Mouse (Mus musculus): ENCODE data around the gene Trmt2a.

Trmt2a gene

DNA sequence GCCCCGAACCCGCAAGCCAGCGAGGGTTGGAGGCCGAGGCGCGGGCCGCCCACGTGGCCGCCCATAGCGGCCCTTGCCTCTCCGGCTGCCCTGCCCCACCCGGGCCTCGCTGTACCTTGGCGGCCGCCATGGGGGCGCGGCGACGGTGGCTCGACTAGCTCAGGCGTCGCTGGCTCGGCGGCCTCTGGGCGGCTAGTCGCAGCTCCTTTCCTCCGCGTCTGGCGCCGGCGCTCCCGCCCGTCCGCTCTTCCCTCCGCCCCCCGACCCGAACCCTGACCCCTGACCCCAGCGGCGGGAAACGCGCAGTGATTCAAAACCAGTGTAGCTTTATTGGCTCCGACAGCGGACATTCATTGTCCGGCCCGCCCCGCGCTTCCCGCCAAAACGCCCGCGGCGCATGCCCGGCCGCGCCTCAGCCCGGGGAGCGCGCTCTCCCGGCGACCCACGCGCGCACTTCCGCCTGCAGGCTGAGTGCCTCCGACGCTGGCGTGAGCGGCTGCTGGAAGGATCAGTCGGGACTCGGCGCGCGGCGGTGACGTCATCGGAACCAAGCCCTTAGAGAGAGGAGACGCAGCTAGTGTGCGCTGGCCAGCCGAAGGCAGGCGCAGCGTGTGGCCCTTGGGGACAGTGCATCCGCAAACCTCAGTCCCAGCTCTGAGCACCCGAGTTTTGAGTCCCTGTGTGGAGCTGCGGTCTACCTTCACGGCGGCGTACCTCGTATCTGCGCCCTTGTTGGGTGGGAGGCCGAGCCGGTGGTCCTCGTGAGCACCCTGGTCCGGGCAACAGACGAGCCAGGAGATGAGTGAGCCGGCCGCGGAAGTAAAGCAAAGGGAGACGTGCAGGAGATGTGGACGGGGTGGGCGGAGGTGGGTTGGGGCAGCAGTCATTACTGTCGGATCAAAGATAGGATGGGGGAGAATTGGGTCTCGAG is at the start of gene Trmt2a, which contains the start of gene Ranbp1:
Gene Trmt2a, plus strand, starts transcription at position 247 of the 931 bp plus-strand sequence.
Gene Ranbp1, minus strand, starts transcription at position 300 of the 931 bp plus-strand sequence.
- peak; percentile 99 for DNase-seq (ENCODE audit: low spot score)

DNA sequence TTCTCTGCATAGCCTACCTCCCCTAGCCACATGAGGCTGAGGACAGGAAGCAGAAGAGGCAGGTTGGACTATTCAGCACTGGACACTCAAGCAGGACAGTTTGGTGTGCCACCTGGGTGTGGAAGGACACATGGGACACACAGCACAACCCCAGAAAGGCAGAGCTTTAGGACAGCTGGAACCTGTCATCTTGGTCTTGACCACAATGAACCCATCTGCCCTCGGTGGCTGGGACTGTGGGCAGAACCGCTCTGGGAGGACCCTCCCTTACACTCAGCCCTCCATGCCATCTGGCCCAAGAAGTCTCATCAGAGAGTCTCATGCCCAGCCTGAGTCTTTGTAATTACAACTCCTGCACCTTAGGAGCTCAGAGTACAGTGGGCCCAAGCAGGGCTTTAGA is 48.4 kb upstream of the Trmt2a start:
- DNase-seq (ENCODE audit: low spot score), result no peak

DNA sequence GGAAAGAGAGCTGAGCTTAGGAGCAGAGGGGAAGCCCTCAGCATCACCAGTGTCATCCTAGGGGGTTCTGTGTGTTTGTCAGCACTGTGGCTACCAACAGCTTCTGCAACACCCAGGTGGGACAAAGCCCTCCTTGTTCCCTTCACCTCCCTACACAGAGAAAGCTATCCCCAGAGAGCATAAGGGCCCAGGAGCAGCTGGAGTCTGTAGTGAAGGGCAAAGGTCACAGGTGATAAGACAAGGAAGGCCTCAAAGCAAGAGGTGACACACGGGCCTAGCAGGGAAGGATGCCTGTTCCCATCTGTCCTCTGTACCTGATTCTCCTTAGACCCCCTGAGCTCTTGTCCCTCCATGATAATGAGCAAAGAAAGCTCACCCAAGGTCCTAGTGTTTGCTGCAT is 46.9 kb upstream of the Trmt2a start:
- no peak for DNase-seq (ENCODE audit: low spot score)

DNA sequence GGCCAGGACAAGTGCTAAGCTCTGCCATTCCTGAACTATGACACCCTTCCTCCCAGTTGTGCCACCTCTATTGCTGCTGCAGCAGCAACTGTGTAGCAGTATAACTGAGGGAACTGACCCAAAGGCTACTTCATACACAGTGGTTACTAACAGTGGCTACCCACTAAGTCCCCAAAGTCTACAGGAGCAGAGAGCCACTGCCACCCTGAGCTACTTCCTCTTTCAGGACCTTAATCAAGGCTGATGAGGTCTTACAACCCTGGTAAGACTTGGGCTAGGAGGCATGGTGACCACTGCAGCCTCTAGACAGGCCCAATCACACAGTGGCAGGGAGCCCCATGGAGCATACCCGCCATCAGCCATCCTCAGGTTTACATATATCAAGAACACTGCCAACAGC is 46.4 kb upstream of the Trmt2a start:
- DNase-seq (ENCODE audit: low spot score), result no peak

DNA sequence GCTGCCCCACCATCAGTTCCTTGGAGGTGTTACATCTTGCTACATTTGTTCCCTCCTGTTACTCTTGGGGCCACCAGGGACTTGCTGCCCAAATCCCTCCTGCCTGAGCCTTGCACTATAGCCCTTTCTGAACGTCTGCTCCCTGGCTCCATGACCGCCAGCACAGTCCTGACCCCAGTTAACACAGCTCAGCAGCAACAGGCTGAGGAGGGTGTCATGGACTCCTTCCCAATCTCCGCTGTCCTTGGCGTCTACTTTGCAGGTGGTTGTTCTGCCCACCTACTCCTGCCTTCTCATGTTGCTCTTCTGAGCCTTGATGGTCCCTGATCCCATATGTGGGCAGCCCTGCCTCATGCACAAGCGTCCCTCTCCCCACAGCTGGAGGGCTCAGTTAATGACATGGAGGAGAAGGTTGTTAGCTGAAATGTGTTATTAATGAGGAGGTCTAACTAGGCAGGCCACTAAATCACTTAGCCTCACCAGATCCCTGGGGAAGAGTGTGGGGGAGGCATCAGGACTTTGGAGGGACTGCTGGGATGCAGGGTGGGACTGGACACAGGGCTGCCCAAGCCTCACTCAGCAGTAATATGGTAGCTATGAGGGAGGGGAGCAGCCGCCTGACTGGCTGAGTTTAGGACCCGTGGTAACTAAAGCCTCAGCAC is 44.9 kb upstream of the Trmt2a start:
- DNase-seq (ENCODE audit: low spot score), result no peak

DNA sequence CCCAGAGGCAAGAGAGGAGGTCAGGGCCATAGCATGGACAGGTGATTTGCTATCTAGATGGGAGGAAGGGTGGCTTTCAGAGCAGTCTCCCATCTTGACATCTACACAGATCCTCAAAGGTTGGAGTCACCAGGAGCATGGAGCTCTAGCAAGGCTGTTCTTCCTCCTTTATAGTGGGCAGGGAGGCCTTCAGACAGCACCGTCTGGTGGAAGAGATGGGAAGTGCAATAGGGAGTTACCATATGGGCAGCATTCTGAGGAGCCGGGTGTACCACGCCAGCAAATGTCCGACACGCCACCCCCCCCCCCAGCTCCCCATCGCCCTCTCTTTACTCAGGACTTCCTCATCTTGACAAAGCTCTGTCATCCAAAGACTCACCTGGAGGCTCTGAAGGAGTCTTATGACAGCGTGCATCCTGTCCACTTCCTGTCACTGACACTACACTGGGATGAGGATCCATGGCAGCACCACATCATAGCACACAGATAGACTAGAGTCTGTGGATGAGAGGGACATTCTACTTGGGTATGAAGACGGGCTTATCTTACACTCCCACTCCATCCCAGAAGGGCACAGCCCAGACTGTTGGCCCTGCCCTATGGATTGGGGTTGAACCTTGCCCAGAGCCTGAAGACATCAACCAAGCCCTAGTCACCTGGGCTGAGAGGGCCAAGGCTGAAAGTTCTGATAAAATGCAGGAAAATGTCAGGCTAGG is 37.6 kb upstream of the Trmt2a start:
- DNase-seq (ENCODE audit: low spot score), result no peak

DNA sequence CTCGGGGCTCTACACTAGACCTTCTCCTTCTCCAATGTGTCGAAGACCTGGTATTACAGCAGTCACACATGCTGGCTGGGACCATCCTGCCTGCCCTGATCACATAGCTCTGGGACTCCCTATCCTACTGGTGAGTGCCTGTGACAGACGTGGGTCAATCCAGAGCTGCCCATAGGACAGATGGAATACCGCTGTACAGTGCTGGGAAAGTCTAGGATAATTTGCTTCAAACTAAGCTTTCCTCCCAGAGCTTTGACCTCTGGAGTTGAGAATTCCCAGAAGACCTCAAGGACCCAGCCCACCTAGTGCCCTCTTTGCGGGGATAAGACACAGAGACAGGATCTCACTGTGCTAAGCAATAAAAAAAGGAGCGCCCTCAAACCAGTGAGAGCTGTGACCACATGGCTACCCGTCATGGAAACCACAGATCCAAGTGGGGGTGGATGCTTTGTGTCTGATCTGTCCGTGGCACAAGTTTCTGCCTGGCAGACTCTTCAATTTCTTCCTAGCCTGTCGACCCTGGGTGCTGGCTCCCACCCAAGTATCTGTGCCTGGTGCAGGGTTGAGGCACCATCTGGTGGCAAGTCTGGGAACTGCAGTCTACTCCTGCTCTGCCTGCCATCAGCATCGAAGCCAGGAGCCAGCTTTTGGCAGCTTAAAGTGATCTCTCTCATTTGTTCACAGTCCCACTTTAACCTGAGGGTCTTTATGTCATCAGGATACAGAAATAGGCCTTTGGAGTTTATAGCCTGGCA is 36.9 kb upstream of the Trmt2a start:
- DNase-seq (ENCODE audit: low spot score), result peak; percentile 86

DNA sequence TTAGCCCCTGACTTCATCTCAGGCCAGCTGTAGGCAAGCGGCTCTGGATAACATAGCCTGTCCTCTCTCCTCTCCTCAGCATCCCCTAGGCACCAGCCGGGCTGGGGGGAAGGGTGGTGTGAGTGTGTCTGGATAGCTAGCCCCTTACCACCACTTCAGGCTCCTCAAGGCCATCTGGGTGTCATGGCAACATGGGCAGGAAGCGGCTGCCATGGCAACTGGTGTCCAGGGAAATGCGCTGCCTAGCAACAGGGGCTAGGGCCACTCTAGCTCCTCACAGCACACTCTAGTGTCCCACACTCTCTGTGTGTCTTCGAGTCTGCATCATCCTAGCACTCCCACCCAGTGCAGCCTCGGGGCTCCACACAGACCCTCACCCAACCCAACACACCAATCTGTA is 34.8 kb upstream of the Trmt2a start:
- no peak for DNase-seq (ENCODE audit: low spot score)

DNA sequence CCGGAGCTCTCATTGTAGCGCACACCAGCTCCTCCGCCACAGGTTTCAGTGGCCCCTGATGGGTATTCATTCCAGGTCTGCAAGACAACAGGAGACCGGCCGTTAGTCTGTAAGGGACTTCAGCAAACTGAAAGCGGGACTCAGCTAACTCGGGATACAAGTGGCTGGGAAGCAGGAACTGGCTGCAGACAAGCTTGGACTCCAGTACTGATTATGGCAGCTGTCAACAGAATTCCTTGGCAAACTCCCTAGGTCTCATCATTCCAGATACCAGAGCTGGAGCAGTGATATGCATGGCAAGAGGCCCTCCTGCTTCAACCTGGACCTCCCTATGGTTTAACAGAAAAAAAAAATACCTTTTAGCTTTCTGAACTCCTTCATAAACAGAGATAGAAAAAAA is 33.6 kb upstream of the Trmt2a start:
- DNase-seq (ENCODE audit: low spot score), result no peak

DNA sequence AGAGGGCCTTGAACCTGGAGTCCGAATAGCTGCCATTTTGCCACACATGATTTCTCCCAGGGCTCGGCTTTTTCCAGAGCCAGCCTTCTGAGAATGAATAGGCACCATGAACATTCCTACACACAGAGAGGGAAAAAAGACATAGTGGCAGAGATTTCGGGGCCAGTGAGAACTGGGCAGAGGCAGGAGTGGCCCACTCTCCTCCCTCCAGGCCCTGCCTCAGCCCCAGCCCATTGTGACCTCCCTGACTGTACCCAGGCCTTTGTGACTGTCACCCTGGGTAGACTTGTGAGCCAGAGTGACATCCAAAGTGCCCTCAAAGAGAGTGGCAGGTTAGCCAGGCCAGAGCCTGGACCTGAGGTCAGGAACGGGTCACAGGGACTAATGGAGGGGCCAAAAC is 30.9 kb upstream of the Trmt2a start, which contains the start of gene Ccdc188:
Gene Ccdc188, plus strand, starts transcription at position 301 of the 400 bp plus-strand sequence.
- DNase-seq (ENCODE audit: low spot score), result no peak

DNA sequence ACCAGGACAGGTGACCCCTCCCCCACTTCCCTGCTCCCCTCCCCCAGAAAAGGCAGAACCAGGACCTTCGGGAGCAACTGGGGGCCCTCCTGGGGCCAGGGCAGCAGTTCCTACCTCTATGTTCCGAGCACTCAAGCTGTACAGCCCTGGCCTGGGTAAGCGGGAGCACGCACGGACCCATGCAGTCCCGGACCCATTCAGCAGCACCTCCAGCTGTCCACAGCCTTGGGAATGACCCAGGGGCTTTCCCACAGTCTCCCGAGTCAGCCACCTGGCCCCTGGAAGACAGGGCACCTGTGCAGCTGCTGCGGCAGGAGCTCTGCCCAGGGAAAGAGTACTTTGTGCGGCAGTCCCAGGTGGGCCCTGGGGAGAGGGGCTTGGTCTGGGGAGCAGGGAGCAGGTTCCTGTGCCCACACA is 29.9 kb upstream of the Trmt2a start:
- no peak for DNase-seq (ENCODE audit: low spot score)

DNA sequence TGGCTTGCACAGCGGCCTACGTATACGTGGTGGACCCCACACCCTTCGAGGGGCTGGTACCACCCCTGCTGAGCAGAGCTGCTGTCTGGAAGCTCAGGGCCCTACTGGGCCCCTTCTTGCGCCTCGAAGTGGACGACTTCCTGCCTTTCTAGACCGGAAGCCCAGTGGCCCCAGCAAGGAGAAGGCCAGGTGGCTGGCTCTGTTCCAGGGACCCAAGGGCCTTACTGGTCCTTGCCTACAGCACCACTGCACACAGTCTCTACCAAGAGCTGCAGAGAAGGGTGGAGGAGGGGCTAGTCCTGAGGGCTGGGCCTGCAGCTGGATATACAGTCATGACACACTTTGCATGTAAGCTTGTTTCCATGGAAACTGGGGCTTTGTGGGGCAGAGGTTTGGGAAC is 28.5 kb upstream of the Trmt2a start:
- DNase-seq (ENCODE audit: low spot score), result peak; percentile 43

DNA sequence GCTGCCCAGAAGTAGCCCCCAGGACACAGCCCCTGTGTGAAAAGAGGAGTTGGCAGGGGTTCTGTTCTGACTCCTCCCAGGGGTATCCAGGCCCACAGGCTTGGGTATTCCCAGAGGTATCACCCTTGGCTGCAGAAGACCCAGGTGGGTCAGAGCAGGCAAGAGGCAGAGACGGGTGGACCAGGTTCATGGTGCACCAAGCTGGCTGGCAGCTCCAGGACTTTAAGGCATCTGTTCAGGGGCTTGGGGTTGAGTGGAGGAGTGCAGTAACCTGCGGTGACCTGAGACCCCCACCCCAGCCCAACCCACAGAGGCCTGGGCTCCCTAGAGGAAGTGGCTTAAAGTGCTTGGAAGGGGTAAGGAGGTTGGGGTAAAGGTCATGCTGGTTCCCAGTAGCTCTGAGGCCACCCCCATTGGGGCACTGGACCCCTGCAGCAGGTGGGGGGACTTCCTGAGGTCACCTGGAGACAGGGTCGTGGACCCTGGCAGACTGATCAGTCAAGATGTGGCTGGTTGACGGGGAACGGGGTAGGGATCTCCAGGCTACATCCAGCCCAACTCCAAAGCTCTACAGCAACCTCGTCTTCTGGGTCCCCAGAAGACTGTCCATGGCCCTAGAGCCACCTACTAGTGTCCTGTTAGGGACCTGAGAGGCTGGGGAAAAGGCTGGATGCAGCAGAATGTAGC is 27.5 kb upstream of the Trmt2a start:
- no peak for DNase-seq (ENCODE audit: low spot score)

DNA sequence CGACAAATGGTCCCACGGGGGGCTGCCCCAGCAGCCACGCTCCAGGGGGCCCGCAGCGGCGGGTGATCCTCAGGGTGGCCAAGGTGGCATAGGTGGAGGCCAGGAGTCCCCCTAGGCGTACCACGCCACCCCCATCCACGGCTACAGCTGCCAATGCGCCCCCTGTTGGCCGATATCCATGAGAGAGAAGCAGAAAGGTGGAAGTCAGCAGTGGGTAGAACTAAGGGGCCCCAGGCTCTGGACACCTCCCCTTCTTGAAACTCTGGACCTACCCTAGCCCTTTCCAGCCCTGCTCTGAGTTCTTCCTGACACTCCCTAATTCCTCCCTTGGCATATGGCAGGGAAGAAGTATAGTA is 27.0 kb upstream of the Trmt2a start:
- no peak for DNase-seq (ENCODE audit: low spot score)

DNA sequence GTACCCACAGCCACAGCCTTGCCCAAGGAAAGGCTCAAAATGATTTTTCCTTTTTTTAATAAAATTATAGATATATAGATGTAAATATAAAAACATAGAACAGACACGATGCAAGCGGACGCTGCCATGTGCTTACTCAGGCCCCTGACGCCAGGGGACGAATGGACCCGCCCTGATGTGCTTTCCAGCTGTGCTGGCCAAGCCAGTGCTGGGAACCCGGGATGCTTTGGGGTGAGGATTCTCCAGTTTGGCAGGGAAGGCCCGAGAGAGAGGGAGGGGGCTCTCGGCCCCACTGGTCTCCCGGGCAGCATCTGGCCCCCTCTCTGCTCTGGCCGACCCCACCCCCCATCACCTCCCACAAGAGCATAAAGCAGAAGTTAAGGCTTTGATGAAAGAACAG is 26.3 kb upstream of the Trmt2a start:
- DNase-seq (ENCODE audit: low spot score), result no peak

DNA sequence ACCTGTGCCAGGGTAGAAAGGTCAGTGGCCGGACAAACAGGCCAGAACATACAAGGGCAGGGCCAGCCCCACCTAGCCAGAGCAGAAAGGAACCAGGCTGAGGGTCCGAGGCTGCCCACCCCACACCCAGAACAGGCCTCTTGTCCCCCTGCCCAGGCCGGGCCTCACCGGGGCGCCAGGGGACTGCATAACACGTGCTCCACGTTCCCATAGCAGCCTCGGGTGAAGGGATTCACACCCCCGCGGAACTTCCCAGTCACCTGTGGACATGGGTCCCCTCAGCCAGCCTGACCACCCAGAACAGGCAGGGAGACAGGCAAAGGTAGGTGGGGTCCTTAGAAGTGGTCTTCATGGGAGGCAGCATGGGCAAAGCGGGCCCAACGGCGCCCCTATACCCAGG is 21.3 kb upstream of the Trmt2a start:
- DNase-seq (ENCODE audit: low spot score), result no peak

DNA sequence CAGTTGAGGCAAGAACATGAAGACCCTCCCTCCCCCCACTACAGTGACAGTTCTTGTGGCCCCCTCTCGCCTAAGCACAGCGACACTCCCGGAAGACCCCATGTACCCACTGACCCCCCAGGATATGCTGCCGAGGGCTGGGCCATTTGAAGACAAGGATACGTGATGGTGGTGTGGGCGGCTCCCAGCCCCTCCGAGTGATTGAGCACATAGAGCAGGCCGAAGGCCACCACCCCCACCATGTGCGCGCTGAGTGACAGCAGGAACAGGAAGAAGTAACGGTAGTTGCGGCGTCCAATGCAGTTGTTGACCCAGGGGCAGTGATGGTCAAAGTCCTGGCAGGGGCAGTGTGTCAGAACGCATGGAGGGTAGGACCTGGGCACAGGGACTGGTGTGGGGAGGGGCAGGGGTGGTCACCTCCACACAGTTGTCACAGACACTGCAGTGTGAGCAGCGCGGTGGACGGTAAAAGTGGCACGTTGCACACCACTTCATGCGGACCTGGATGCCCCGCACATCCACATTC is 20.5 kb upstream of the Trmt2a start:
- DNase-seq (ENCODE audit: low spot score), result no peak

DNA sequence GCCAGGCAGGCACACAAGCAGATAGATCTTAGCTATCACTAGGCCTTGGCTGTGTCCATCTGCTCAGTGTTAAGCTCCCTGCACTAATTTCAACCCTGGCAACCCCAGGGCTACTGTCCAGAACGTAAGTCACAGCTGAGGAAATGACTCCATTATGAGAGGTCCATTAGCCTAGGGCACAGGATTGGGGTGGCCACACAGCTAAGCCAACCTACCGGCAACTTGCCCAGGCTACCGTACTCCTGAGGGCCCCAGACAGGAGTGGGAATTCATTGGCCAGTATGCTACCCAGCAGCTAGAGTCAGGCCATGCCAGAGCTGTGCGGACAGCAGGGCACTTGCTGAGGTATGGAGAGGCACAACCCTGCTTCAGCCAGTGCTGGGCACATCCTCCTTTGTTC is 19.6 kb upstream of the Trmt2a start:
- no peak for DNase-seq (ENCODE audit: low spot score)

DNA sequence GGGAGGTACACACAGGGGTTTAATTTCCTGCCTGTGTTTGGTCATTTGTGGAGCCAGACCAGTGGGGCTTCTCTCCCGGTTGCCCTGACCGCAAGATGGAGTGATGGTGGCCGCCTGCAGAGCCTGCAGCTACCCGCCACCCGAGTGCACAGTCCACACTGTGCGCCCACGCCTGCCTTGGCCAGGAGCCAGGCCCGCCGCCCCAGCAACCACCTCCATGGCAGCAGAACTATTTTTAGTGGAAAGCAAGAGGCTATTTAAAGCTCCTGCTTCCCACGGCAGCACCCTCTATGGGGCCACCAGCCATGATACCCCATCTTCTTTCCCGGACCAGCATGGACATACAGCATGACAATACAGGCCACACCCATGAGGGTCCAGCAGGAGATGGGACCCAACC is 18.9 kb upstream of the Trmt2a start:
- DNase-seq (ENCODE audit: low spot score), result peak; percentile 47

DNA sequence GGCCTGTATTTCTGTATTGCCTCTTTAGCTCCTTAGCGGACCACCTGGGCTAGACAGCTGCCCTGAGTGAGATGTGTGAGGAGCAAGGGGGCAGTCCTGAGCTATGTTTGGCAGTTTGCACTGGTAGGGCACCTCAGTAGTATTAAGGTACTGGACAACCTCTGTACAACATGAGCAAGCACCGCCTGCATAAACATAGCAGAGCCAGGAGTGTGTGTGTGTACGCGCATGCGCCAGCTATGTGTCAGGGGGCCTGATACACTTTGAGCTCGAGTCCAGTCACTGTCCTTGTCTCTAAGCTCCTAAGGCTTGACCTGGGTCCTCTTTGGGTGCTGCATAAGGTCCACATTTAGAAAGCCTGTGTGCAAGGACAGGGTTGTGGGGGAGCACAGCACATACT is 17.9 kb upstream of the Trmt2a start:
- DNase-seq (ENCODE audit: low spot score), result no peak

DNA sequence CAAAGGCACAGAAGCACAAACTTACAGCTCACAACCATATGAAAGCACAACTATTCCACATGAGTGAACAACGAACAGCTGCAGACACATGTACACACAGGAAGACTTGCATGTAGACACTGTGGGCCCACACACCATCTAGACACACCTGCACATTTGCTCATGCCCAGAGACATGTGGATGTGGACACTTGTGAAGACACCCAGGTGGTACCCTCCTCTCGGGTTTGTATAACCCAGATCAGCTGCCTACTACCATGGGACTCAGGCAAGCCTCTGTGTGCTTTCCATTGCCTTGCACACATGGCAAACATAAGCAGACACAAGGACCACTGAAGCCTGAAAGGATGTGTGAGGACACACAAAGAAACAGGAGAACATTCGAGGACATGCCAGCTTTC is 17.4 kb upstream of the Trmt2a start:
- DNase-seq (ENCODE audit: low spot score), result no peak
